Mouse (Mus musculus): Measurements from ENCODE around the gene Rabgef1. TPM values are rescaled to one million over a fixed set of nuclear protein-coding genes. Genes with fewer than 3 reads are reported as not detected.
"Not testable (repeated sequence)": the region's sequence is repeated elsewhere in the genome, so short reads cannot be mapped to it uniquely, and the experiment has no call there.

The Rabgef1 gene
- total RNA-seq, 2 experiments from 2014 or later, result 18.5 to 20.2 TPM

GRCm38 (mm10) chr5:130255799-130256525 lies 84.4 kb downstream of the Rabgef1 start:
- DNase-seq (ENCODE audit: low spot score); intact Hi-C loops (cut with DNase I): not testable (repeated sequence)

GRCm38 (mm10) chr5:130256678-130257271 lies 85.2 kb downstream of the Rabgef1 start:
- intact Hi-C loops (cut with DNase I), result no loop called here
- peak; percentile 92 for DNase-seq (ENCODE audit: low spot score)

- DNase-seq (ENCODE audit: low spot score), result no peak
- intact Hi-C loops (cut with DNase I), result no loop called here
These were observed 85.7 kb downstream of the Rabgef1 start for GRCm38 (mm10) chr5:130257303-130257702.

DNA sequence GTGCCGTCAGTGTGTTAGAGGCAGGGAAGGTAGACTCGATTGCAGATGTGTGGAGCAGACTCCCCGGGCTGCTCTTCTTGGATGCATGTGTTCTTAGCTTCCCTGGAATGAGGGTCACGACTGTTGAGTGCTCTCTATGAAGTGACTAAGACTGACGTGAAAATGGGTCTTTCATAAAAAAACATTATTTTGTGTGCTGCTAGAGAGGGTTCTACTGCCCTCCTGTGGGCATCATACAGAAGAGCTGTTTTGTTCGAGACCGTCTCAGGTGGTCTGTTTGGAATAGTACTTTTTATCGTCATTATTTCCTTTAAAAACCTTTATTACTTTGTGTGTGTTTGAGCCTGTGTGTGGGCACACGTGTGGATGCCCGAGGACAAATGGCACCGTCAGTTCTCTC lies 91.9 kb downstream of the Rabgef1 start:
- intact Hi-C loops (cut with DNase I), result no loop called here
- DNase-seq (ENCODE audit: low spot score), result no peak

Other genes with a start within 250 kb of the Rabgef1 start
- 10 to 100 TPM; 14.1 to 16.4 TPM for gene Vkorc1l1, start 229.8 kb upstream of the Rabgef1 start, total RNA-seq (2021)
- gene Gusb, start 168.7 kb upstream of the Rabgef1 start, total RNA-seq (2021), result 10 to 100 TPM; 12.3 to 13.4 TPM
- 1 to 10 TPM; 4.8 to 6.3 TPM for gene Asl, start 142.6 kb upstream of the Rabgef1 start, total RNA-seq (2021)
- gene Crcp, start 142.5 kb upstream of the Rabgef1 start, total RNA-seq (2021), result 10 to 100 TPM; 10.1 to 11.5 TPM
- gene Tpst1, start 98.5 kb upstream of the Rabgef1 start, total RNA-seq (2021), result 10 to 100 TPM; 10.7 to 13.7 TPM
- gene Kctd7, start 26.9 kb upstream of the Rabgef1 start, total RNA-seq (2021), result 1 to 10 TPM; 2.0 to 2.6 TPM
- 10 to 100 TPM; 32.8 to 33.6 TPM for gene Tmem248, start 45.3 kb downstream of the Rabgef1 start, total RNA-seq (2021)
- gene Sbds, start 83.7 kb downstream of the Rabgef1 start, total RNA-seq (2021), result 10 to 100 TPM; 39.2 to 43.9 TPM
- gene Tyw1, start 83.8 kb downstream of the Rabgef1 start, total RNA-seq (2021), result 1 to 10 TPM; 7.7 to 7.9 TPM
- gene Caln1, start 197.7 kb downstream of the Rabgef1 start, total RNA-seq (2021), result under 1 TPM in 1 of 2 experiments, not detected in 1; 0.06 TPM
- gene A330070K13Rik, start 212.8 kb downstream of the Rabgef1 start, total RNA-seq (2021), result not detected